Mouse (Mus musculus): Measurements from ENCODE around the gene Rnf6.

DNA sequence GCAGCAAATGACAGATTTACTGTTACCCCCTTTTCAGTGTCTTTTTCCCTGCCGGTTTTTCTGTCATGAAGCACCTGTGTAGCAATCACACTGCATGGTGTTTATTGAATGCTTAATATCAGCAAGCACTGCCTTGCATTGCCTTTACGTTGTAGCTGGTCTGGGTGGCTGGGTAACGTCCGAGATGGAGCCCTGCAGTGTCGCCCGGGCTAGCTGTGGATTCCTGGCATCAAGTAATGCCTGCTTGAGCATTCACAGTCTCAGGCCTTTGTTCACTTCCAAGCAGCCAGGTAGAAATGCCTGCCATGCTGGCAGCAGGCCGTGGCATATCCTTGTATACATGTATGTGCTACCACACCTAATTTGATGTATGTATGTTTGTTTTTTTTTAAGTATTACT is 46.4 kb upstream of the Rnf6 start:
- TF ChIP-seq POLR2A (IDR thresholded peaks at IDR 0.05; ENCODE audit: low read depth, low read length), result no peak
- TF ChIP-seq CTCF (conservative IDR thresholded peaks at IDR 0.05; ENCODE audit: insufficient read depth, insufficient read length, low read depth, low read length), result no peak
